In the genomic region with DNA sequence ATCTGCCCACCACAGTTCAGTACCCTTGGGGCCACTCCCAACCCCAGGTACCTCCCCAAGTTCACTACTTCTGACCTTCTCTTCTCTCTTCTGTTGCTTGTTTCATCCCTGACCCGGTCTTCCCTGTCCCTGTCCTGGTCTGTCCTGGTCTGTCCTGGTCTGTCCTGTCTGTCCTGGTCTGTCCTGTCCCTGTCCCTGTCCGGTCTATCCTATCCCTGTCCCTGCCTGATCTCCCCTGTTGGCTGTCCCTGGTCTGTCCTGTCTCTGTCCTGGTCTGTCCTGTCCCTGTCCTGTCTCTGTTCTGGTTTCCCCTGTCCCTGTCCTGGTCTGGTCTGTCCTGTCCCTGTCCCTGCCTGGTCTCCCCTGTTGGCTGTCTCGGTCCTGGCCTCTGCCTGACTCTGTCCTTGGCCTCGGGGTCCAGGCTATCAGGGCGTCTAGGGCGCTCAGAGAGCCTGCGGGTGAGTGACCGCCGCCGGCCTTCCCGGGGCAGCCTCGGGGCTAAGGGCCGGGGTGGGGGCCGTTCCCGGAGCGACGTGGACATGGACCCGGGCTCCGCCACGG, we compare ENCODE assay signal across 20 mouse cellular contexts. TPM values are rescaled to one million over a fixed set of nuclear protein-coding genes. Genes with fewer than 3 reads are reported as not detected.
A peak's percentile ranks its signal among the peaks of the same experiment; 100 is the strongest.
DNase-seq lines count a peak whose midpoint lies in the region; ATAC-seq lines count a peak whose summit lies in the region.
"Had no signal": no experiment of that assay in that cellular context is flagged by ENCODE, and none has a peak within 500 bp of the region (broad histone marks: within the 10 kb centered on the region; RNA-seq: fewer than 3 reads in every experiment).

No protein-coding gene starts in this region.

- no peak for DNase-seq in liver, embryonic 11.5 days (ENCODE audit: low spot score)
- DNase-seq in layer of hippocampus, adult 8-10 months (ENCODE audit: low spot score in 2 of 2): no peak
- DNase-seq: kidney, adult 18-20 months; lung, postnatal 14 days; retina, postnatal 1 day; thymus, postnatal 14 days had no signal

- no peak overlapping the region for H3K9ac ChIP-seq in heart, embryonic 12.5 days
- no peak overlapping the region for H3K9ac ChIP-seq in heart, embryonic 11.5 days (ENCODE audit: low read depth, low read length)
- no peak overlapping the region for H3K9ac ChIP-seq in liver, embryonic 11.5 days (ENCODE audit: low read depth, low read length)
- H3K9ac ChIP-seq in liver, embryonic 12.5 days: no peak overlapping the region
- no peak overlapping the region for H3K9ac ChIP-seq in hindbrain, embryonic 13.5 days
- H3K9ac ChIP-seq in stomach, embryonic 16.5 days (ENCODE audit: low read length): no peak overlapping the region
- H3K9ac ChIP-seq: neural tube, embryonic 15.5 days had no signal

- no peaks in the 10 kb centered on the region for H3K4me1 ChIP-seq in heart, embryonic 12.5 days (replicated peaks)
- H3K4me1 ChIP-seq in heart, embryonic 11.5 days (ENCODE audit: control insufficient read depth, insufficient read depth, low read length): no peaks in the 10 kb centered on the region
- H3K4me1 ChIP-seq in liver, embryonic 11.5 days (replicated peaks; ENCODE audit: control insufficient read depth, insufficient read depth, low read length): no peaks in the 10 kb centered on the region
- H3K4me1 ChIP-seq in liver, embryonic 12.5 days: no peaks in the 10 kb centered on the region
- H3K4me1 ChIP-seq in hindbrain, embryonic 13.5 days (replicated peaks): no peaks in the 10 kb centered on the region
- no peaks in the 10 kb centered on the region for H3K4me1 ChIP-seq in stomach, embryonic 16.5 days (ENCODE audit: control insufficient read depth, insufficient read depth, low read length)
- H3K4me1 ChIP-seq: neural tube, embryonic 15.5 days had no signal

- 0 out of 2 replicates have a peak, but pooled peaks have one; percentile 22 for ATAC-seq in heart, embryonic 12.5 days (ENCODE audit: insufficient number of reproducible peaks, low FRiP score)
- no peak for ATAC-seq in heart, embryonic 11.5 days (replicated peaks; ENCODE audit: insufficient number of reproducible peaks, low FRiP score, low TSS enrichment)
- ATAC-seq in liver, embryonic 11.5 days (replicated peaks; ENCODE audit: low FRiP score): 0 out of 2 replicates have a peak, but pooled peaks have one; percentile 27
- ATAC-seq in liver, embryonic 12.5 days: no peak
- ATAC-seq in hindbrain, embryonic 13.5 days (ENCODE audit: low FRiP score): peak; percentile 32; the same call in 1 of the 2 replicates
- 0 out of 2 replicates have a peak, but pooled peaks have one; percentile 7 for ATAC-seq in stomach, embryonic 16.5 days (ENCODE audit: insufficient read depth, low FRiP score)
- ATAC-seq: forebrain, embryonic 16.5 days had no signal

- no peaks in the 10 kb centered on the region for H3K27me3 ChIP-seq in heart, embryonic 12.5 days (replicated peaks)
- no peaks in the 10 kb centered on the region for H3K27me3 ChIP-seq in heart, embryonic 11.5 days (ENCODE audit: control insufficient read depth, insufficient read depth, low read length)
- no peaks in the 10 kb centered on the region for H3K27me3 ChIP-seq in liver, embryonic 11.5 days (replicated peaks; ENCODE audit: control insufficient read depth, insufficient read depth, low read length)
- no peaks in the 10 kb centered on the region for H3K27me3 ChIP-seq in liver, embryonic 12.5 days (replicated peaks)
- H3K27me3 ChIP-seq in hindbrain, embryonic 13.5 days: no peaks in the 10 kb centered on the region
- H3K27me3 ChIP-seq in stomach, embryonic 16.5 days (ENCODE audit: control insufficient read depth, insufficient read depth, low read length): no peaks in the 10 kb centered on the region
- H3K27me3 ChIP-seq: neural tube, embryonic 15.5 days had no signal

- WGBS in heart, embryonic 12.5 days: 94% methylated on average over 20 of the region's 20 CpGs
- WGBS in heart, embryonic 11.5 days (ENCODE audit: insufficient replicate concordance): 92% methylated on average over 20 of the region's 20 CpGs
- 89% methylated on average over 20 of the region's 20 CpGs for WGBS in liver, embryonic 11.5 days
- WGBS in liver, embryonic 12.5 days (ENCODE audit: insufficient replicate concordance): 84% methylated on average over 20 of the region's 20 CpGs
- 93% methylated on average over 20 of the region's 20 CpGs for WGBS in hindbrain, embryonic 13.5 days
- 90% methylated on average over 20 of the region's 20 CpGs for WGBS in stomach, embryonic 16.5 days

- no peak overlapping the region for H3K27ac ChIP-seq in heart, embryonic 12.5 days (ENCODE audit: poor library complexity, severe bottlenecking)
- H3K27ac ChIP-seq in heart, embryonic 11.5 days (ENCODE audit: low read depth, low read length): no peak overlapping the region
- no peak overlapping the region for H3K27ac ChIP-seq in liver, embryonic 11.5 days (ENCODE audit: low read depth, low read length)
- no peak overlapping the region for H3K27ac ChIP-seq in liver, embryonic 12.5 days
- no peak overlapping the region for H3K27ac ChIP-seq in hindbrain, embryonic 13.5 days
- no peak overlapping the region for H3K27ac ChIP-seq in stomach, embryonic 16.5 days (ENCODE audit: low read length)
- H3K27ac ChIP-seq: neural tube, embryonic 15.5 days had no signal

- peaks cover 73% of the 10 kb centered on the region for H3K36me3 ChIP-seq in heart, embryonic 12.5 days
- H3K36me3 ChIP-seq in heart, embryonic 11.5 days (ENCODE audit: control insufficient read depth, insufficient read depth, low read length): peaks cover 45% of the 10 kb centered on the region
- peaks cover 48% of the 10 kb centered on the region for H3K36me3 ChIP-seq in liver, embryonic 11.5 days (ENCODE audit: control insufficient read depth, insufficient read depth, low read length)
- H3K36me3 ChIP-seq in liver, embryonic 12.5 days: peaks cover 73% of the 10 kb centered on the region
- peaks cover 76% of the 10 kb centered on the region for H3K36me3 ChIP-seq in hindbrain, embryonic 13.5 days
- peaks cover 48% of the 10 kb centered on the region for H3K36me3 ChIP-seq in stomach, embryonic 16.5 days (ENCODE audit: control insufficient read depth, insufficient read depth, low read length)

- no peaks in the 10 kb centered on the region for H3K9me3 ChIP-seq in heart, embryonic 12.5 days (replicated peaks)
- H3K9me3 ChIP-seq in heart, embryonic 11.5 days (replicated peaks; ENCODE audit: control insufficient read depth, low read length): no peaks in the 10 kb centered on the region
- no peaks in the 10 kb centered on the region for H3K9me3 ChIP-seq in liver, embryonic 11.5 days (ENCODE audit: control insufficient read depth, low read length)
- H3K9me3 ChIP-seq in liver, embryonic 12.5 days (replicated peaks): no peaks in the 10 kb centered on the region
- H3K9me3 ChIP-seq in hindbrain, embryonic 13.5 days: no peaks in the 10 kb centered on the region
- no peaks in the 10 kb centered on the region for H3K9me3 ChIP-seq in stomach, embryonic 16.5 days (replicated peaks; ENCODE audit: control insufficient read depth, low read length)
- H3K9me3 ChIP-seq: neural tube, embryonic 15.5 days had no signal

- no peak overlapping the region for H3K4me3 ChIP-seq in heart, embryonic 12.5 days
- H3K4me3 ChIP-seq in heart, embryonic 11.5 days (ENCODE audit: low read depth, low read length): no peak overlapping the region
- no peak overlapping the region for H3K4me3 ChIP-seq in liver, embryonic 11.5 days (ENCODE audit: low read depth, low read length)
- no peak overlapping the region for H3K4me3 ChIP-seq in liver, embryonic 12.5 days
- H3K4me3 ChIP-seq in hindbrain, embryonic 13.5 days: no peak overlapping the region
- H3K4me3 ChIP-seq in stomach, embryonic 16.5 days (replicated peaks; ENCODE audit: low read length): no peak overlapping the region
- H3K4me3 ChIP-seq: neural tube, embryonic 15.5 days had no signal

- no peak overlapping the region for H3K4me2 ChIP-seq in heart, embryonic 12.5 days
- H3K4me2 ChIP-seq in heart, embryonic 11.5 days: no peak overlapping the region
- no peak overlapping the region for H3K4me2 ChIP-seq in liver, embryonic 11.5 days
- H3K4me2 ChIP-seq in liver, embryonic 12.5 days: no peak overlapping the region
- no peak overlapping the region for H3K4me2 ChIP-seq in hindbrain, embryonic 13.5 days
- H3K4me2 ChIP-seq in stomach, embryonic 16.5 days (ENCODE audit: low read depth, low read length): no peak overlapping the region
- H3K4me2 ChIP-seq: neural tube, embryonic 15.5 days had no signal

RNA-seq across cellular contexts. Expression of a gene that starts 16.1 kb away (rescaled TPM):
- 82.7 and 83.0 TPM in 2 replicates for polyA plus RNA-seq in heart, embryonic 12.5 days (2016; fragmentation: Nextera tagmentation; extraction: Ambion mirVana)
- 59.2 and 63.3 TPM in 2 replicates for polyA plus RNA-seq in heart, embryonic 11.5 days (2014; fragmentation: Nextera tagmentation; extraction: Ambion mirVana)
- 98.6 and 103 TPM in 2 replicates for polyA plus RNA-seq in liver, embryonic 11.5 days (2014; fragmentation: Nextera tagmentation; extraction: Ambion mirVana)
- polyA plus RNA-seq in liver, embryonic 12.5 days (2016; fragmentation: Nextera tagmentation; extraction: Ambion mirVana): 71.9 and 80.4 TPM in 2 replicates
- 56.0 and 56.4 TPM in 2 replicates for polyA plus RNA-seq in hindbrain, embryonic 13.5 days (2015; fragmentation: Nextera tagmentation; extraction: Ambion mirVana)
- 67.2 and 73.5 TPM in 2 replicates for polyA plus RNA-seq in stomach, embryonic 16.5 days (2015; fragmentation: Nextera tagmentation; extraction: Ambion mirVana)
- 100 to 1,000 TPM in 1 of 4 experiments, 10 to 100 TPM in 3; 94.8 to 111 (median 99.3) TPM for total RNA-seq in layer of hippocampus, adult 8-10 months (2022)

RNA-seq across cellular contexts. Expression of a gene that starts 21.7 kb away (rescaled TPM):
- polyA plus RNA-seq in heart, embryonic 12.5 days (2016; fragmentation: Nextera tagmentation; extraction: Ambion mirVana): 0.15 TPM in 1 of 2 replicates, not detected in the other
- 0.14 and 0.30 TPM in 2 replicates for polyA plus RNA-seq in heart, embryonic 11.5 days (2014; fragmentation: Nextera tagmentation; extraction: Ambion mirVana)
- polyA plus RNA-seq in liver, embryonic 11.5 days (2014; fragmentation: Nextera tagmentation; extraction: Ambion mirVana): 0.12 TPM in 1 of 2 replicates, not detected in the other
- polyA plus RNA-seq in liver, embryonic 12.5 days (2016; fragmentation: Nextera tagmentation; extraction: Ambion mirVana): 0.12 TPM in 1 of 2 replicates, not detected in the other
- 0.35 and 0.38 TPM in 2 replicates for polyA plus RNA-seq in hindbrain, embryonic 13.5 days (2015; fragmentation: Nextera tagmentation; extraction: Ambion mirVana)
- polyA plus RNA-seq in stomach, embryonic 16.5 days (2015; fragmentation: Nextera tagmentation; extraction: Ambion mirVana): 2.0 and 2.3 TPM in 2 replicates
- under 1 TPM in 2 of 4 experiments, not detected in 2; 0.30 to 0.58 TPM for total RNA-seq in layer of hippocampus, adult 8-10 months (2022)
- total RNA-seq: common myeloid progenitor, adult 5-6 weeks; hematopoietic stem cell, adult 5-6 weeks had no signal

RNA-seq across cellular contexts. Expression of a gene that starts 25.5 kb away (rescaled TPM):
- not detected in 2 replicates for polyA plus RNA-seq in heart, embryonic 12.5 days (2016; fragmentation: Nextera tagmentation; extraction: Ambion mirVana)
- polyA plus RNA-seq in heart, embryonic 11.5 days (2014; fragmentation: Nextera tagmentation; extraction: Ambion mirVana): not detected in 2 replicates
- not detected in 2 replicates for polyA plus RNA-seq in liver, embryonic 11.5 days (2014; fragmentation: Nextera tagmentation; extraction: Ambion mirVana)
- polyA plus RNA-seq in liver, embryonic 12.5 days (2016; fragmentation: Nextera tagmentation; extraction: Ambion mirVana): not detected in 2 replicates
- 5.1 and 5.8 TPM in 2 replicates for polyA plus RNA-seq in hindbrain, embryonic 13.5 days (2015; fragmentation: Nextera tagmentation; extraction: Ambion mirVana)
- polyA plus RNA-seq in stomach, embryonic 16.5 days (2015; fragmentation: Nextera tagmentation; extraction: Ambion mirVana): not detected in 2 replicates
- total RNA-seq in layer of hippocampus, adult 8-10 months (2022): not detected
- total RNA-seq: common myeloid progenitor, adult 5-6 weeks; gastrocnemius, postnatal 10 days; hematopoietic stem cell, adult 5-6 weeks; layer of hippocampus, adult 18-20 months; left cerebral cortex, adult 18-20 months; megakaryocyte-erythroid progenitor cell, adult 5-6 weeks had no signal
- polyA plus RNA-seq: C2C12 had no signal

RNA-seq across cellular contexts. Expression of a gene that starts 34.7 kb away (rescaled TPM):
- 1,145 and 1,216 TPM in 2 replicates for polyA plus RNA-seq in heart, embryonic 12.5 days (2016; fragmentation: Nextera tagmentation; extraction: Ambion mirVana)
- 1,535 and 1,579 TPM in 2 replicates for polyA plus RNA-seq in heart, embryonic 11.5 days (2014; fragmentation: Nextera tagmentation; extraction: Ambion mirVana)
- 2,415 and 2,620 TPM in 2 replicates for polyA plus RNA-seq in liver, embryonic 11.5 days (2014; fragmentation: Nextera tagmentation; extraction: Ambion mirVana)
- 1,803 and 1,813 TPM in 2 replicates for polyA plus RNA-seq in liver, embryonic 12.5 days (2016; fragmentation: Nextera tagmentation; extraction: Ambion mirVana)
- polyA plus RNA-seq in hindbrain, embryonic 13.5 days (2015; fragmentation: Nextera tagmentation; extraction: Ambion mirVana): 1,307 and 1,338 TPM in 2 replicates
- polyA plus RNA-seq in stomach, embryonic 16.5 days (2015; fragmentation: Nextera tagmentation; extraction: Ambion mirVana): 2,107 and 2,375 TPM in 2 replicates
- 100 to 1,000 TPM; 518 to 648 (median 579) TPM for total RNA-seq in layer of hippocampus, adult 8-10 months (2022)

RNA-seq across cellular contexts. Expression of a gene that starts 49.0 kb away (rescaled TPM):
- not detected in 2 replicates for polyA plus RNA-seq in heart, embryonic 12.5 days (2016; fragmentation: Nextera tagmentation; extraction: Ambion mirVana)
- not detected in 2 replicates for polyA plus RNA-seq in heart, embryonic 11.5 days (2014; fragmentation: Nextera tagmentation; extraction: Ambion mirVana)
- polyA plus RNA-seq in liver, embryonic 11.5 days (2014; fragmentation: Nextera tagmentation; extraction: Ambion mirVana): not detected in 2 replicates
- polyA plus RNA-seq in liver, embryonic 12.5 days (2016; fragmentation: Nextera tagmentation; extraction: Ambion mirVana): not detected in 2 replicates
- polyA plus RNA-seq in hindbrain, embryonic 13.5 days (2015; fragmentation: Nextera tagmentation; extraction: Ambion mirVana): 0.19 and 0.26 TPM in 2 replicates
- polyA plus RNA-seq in stomach, embryonic 16.5 days (2015; fragmentation: Nextera tagmentation; extraction: Ambion mirVana): not detected in 2 replicates
- not detected for total RNA-seq in layer of hippocampus, adult 8-10 months (2022)
- total RNA-seq: common myeloid progenitor, adult 5-6 weeks; gastrocnemius, postnatal 10 days; hematopoietic stem cell, adult 5-6 weeks; layer of hippocampus, adult 18-20 months; left cerebral cortex, adult 18-20 months; megakaryocyte-erythroid progenitor cell, adult 5-6 weeks had no signal
- polyA plus RNA-seq: C2C12; forebrain, embryonic 16.5 days had no signal

Comparison
In these comparisons a context has a peak if more than half of its experiments do, and no peak if none do; other contexts are left out.
1. ATAC-seq: peak in heart, embryonic 12.5 days (single experiment), liver, embryonic 11.5 days (single experiment), hindbrain, embryonic 13.5 days (single experiment) and stomach, embryonic 16.5 days (single experiment); none in heart, embryonic 11.5 days (single experiment) and liver, embryonic 12.5 days (single experiment).